Mouse (Mus musculus): ENCODE results near the gene Nek7.

The Nek7 gene

GRCm38 (mm10) chr1:138571038-138571441, 48.9 kb downstream of the Nek7 start:
- no peak for DNase-seq (ENCODE audit: low spot score in 2 of 2)

DNA sequence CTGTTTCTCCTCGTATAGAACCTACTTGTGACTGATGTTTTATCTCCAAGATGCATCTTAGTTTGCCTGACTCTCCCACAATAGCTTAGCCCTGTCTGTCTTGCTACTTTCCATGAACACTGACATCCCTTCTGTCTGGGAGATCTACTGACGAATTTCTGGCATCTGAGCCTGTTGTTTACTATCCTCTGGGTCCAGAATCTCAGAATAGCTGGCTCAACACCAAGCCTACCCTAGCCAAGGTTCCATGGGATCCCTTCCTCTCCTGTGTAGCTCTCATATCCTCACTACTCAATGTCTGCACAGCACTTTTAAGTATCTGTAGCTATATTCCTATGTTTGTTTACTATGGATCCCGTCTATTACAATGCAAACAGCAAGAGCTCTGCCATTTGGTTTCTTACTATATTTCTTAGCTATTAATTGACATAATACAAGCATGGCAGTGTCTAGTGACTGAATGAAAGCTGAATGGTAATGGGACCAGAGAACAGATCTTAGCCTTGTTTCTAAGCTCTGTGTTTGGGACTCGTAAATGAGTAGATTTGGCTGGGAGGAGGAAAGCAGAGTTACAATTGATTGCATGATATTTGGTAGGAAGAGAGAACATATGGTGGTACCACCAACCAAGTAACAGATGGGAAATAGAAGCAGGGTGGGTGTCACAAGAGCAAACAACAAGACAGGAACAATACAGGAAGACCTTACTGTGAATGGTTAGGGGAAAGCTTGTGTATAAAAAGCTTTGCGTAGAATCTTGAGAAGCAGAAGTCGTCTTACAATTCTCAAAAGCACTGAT, 51.3 kb downstream of the Nek7 start:
- DNase-seq (ENCODE audit: low spot score in 2 of 2), result no peak

DNA sequence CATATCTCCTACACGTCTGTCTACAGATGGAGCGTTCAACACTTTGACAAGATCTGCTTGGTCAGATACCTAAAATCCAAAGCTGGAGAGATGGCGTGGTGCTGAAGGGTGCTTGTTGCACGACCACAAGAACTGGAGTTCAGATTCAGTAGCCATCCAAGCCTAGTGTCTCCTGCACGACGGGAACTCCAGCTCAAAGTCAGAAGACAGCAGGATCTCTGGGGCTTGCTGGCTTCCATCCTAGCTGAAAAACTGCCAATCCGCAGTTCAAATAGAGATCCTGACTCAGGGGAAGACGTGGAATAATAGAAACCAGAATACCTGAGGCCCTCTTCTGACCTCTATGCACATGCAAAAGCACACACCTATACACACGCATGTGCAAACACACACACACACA, 52.0 kb downstream of the Nek7 start:
- DNase-seq (ENCODE audit: low spot score in 2 of 2), result no peak

- no peak for DNase-seq (ENCODE audit: low spot score in 2 of 2)
Measured at GRCm38 (mm10) chr1:138564677-138565076, 55.3 kb downstream of the Nek7 start.

DNA sequence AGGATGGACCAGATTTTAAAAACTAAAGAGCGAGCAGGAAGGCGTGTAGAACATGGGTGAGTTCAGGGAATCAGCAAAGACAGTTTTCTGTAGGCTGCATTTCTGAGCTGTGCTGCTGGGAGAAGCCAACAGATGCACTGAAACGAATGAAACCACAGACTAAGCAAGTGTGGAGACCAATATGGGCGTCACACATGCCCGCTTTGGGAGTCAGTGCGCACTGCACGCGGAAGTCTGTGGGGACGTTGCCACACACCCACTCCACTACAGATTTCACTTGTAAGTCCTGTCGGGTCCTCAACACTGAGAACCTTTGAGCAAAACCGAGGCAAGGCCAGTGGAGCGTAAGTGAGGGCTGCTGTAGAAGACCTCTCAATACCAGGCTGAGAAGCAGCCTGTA, 59.2 kb downstream of the Nek7 start:
- DNase-seq (ENCODE audit: low spot score in 2 of 2), result no peak

DNA sequence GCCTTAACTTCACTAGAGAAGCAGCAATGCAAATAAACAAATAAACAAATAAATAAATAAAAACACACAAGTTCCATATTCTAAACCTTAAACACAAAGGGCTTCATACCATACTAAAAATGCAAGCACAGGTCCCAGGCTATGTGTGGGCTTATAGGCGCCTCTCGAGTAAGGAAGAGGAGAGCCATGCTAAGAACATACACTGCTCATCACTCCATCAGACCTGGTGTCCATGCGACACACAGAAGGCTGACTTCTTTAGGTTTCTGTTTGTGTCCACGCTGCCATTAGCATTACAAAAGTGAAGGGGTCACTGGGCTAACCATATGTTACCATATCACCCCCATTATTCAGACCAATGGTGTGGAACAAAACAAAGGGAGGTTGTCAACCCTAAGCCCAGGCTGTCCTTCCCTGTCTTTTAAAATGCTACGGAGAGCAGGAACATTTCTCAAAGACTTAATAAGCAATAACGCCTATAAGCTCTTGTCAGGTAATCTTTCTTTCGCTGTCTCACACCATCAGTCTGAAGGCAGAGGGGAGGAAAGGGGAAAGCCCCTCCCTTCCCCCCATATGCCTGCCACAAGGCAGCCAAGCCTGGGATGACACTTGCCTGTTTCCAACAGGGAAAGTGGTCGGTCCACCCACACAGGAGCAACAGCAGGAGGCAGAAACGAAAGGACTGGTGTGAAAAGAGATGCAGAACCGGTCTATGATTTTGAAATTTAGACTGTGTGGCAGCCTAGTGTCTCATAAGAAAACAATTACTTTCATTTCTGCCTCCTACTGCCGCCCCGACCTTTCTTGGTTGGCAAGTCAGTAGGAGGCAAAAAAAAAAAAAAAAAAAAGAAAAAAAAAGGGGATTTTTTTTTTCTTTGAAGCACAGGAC, 60.5 kb downstream of the Nek7 start:
- DNase-seq (ENCODE audit: low spot score in 2 of 2), result no peak

DNA sequence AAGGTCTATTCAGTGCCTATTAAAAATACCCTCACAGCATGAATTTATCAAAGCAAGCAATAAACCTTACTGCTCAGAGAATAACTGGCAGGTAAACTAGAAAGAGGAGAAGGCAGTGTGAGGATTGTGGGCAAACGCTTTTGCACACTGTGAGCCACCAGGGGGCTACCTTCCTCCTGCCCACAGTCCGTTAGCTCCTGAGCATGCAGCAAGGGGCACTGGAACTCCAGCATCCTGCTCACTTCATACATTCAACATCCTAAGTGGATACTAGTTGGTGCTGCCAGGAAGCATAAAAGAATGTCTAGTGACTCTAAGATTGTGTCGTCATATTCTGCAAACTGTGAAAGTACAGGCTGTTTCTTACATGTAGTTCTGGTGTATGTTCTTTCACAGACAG, 61.6 kb downstream of the Nek7 start:
- DNase-seq (ENCODE audit: low spot score in 2 of 2), result no peak

DNA sequence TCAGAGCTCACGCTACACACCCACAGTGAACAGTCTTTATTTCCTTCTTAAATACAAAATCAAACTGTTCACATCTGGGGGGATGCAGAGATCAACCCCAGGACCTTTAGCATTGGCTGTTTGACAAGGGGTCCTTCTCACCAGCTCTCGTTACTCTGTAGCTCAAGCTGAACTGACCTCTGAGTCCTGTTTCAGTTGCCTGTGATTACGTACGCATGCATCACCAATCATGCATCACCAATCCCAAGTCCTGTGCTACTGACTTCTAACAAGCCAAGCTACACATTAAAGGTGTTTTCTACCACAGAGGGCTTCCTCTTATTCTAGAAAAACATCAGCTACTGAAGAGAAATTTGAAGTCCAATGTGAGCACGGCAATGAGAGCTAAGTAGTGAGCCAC, 65.0 kb downstream of the Nek7 start:
- no peak for DNase-seq (ENCODE audit: low spot score in 2 of 2)

- no peak for DNase-seq (ENCODE audit: low spot score in 2 of 2)
Measured at GRCm38 (mm10) chr1:138550184-138550583, 69.8 kb downstream of the Nek7 start.

GRCm38 (mm10) chr1:138542170-138542515, 77.8 kb downstream of the Nek7 start:
- no peak for DNase-seq (ENCODE audit: low spot score in 2 of 2)

DNA sequence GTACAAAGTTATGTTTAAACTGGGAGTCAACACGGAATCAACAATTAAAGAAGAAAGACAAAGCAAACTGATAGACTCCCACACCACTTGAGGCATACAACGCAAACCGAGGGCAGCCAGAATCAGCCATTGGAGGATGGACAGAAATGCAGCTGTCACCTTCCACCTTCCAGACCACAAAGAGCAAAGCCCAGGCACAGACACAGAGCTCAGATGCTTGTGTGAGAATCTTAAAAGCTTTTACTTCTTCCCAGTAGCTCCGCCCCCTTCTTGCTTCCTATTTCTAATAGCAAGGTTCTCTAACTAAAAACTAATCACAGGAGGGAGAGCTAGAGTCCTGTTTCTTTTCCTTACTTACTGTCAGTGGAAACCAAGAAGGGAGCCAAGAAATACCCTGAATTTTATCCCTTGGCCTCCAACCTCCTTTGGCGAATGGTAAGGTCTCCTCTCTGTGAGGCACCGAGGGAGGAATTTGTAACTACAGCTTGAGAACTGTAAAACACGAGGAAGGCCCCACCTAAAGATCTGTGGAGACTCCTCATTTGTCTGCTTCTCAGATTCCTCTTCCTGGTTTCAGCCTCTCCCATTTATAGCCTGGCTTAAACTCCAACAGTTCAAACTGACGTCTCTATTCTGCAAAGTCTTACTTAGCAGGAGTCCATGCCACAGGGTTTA, 78.3 kb downstream of the Nek7 start:
- DNase-seq (ENCODE audit: low spot score in 2 of 2), result no peak

DNA sequence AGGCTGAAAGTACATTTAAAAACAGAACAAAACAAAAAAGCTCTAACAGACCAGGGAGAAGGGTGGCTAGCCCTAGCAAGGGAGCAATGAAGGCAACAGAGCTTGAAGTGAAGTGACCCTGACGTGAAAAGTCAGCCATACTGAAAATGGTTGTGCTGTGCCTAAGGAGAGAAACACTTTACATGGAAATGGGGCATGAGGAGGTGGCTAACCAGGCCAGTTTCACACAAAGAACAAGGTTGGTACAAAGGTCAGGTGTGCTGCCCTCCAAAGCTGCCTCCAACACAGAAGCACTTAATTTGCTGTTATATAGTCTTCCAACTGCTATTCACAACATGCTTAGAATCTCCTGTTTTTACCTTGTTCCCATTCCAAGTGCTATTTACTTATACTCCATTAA, 80.2 kb downstream of the Nek7 start:
- DNase-seq (ENCODE audit: low spot score in 2 of 2), result no peak

GRCm38 (mm10) chr1:138538217-138538616, 81.7 kb downstream of the Nek7 start:
- no peak for DNase-seq (ENCODE audit: low spot score in 2 of 2)

GRCm38 (mm10) chr1:138535758-138536574, 84.0 kb downstream of the Nek7 start:
- DNase-seq (ENCODE audit: low spot score in 2 of 2), result no peak

GRCm38 (mm10) chr1:138530604-138531003, 89.3 kb downstream of the Nek7 start:
- DNase-seq (ENCODE audit: low spot score in 2 of 2), result no peak

DNA sequence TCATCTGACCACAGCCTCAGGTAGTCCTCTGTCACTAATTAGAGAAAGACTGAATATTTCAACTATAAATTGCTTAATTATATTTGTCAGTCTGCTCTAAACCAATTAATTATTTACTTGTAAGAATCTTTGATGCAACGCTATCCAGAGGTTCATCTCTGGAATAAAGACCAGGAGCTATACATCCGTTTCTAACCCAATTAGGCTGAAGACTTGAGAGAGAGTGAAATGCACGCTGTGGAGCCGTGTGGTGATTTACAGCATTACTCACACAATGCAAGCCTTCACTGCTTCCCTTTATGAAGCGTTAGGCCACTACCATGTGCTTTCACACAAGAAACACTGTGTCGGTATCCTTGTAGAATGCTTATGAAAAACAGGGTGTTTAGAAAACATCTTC, 96.0 kb downstream of the Nek7 start:
- no peak for DNase-seq (ENCODE audit: low spot score in 2 of 2)

- DNase-seq (ENCODE audit: low spot score in 2 of 2), result no peak
Measured at GRCm38 (mm10) chr1:138518235-138518634, 101.7 kb downstream of the Nek7 start.

- no peak for DNase-seq (ENCODE audit: low spot score in 2 of 2)
Measured at GRCm38 (mm10) chr1:138517360-138518099, 102.4 kb downstream of the Nek7 start.

- DNase-seq (ENCODE audit: low spot score in 2 of 2), result no peak
Measured at GRCm38 (mm10) chr1:138516946-138517345, 103.0 kb downstream of the Nek7 start.

- DNase-seq (ENCODE audit: low spot score in 2 of 2), result no peak
Measured at GRCm38 (mm10) chr1:138515362-138515761, 104.6 kb downstream of the Nek7 start.

DNA sequence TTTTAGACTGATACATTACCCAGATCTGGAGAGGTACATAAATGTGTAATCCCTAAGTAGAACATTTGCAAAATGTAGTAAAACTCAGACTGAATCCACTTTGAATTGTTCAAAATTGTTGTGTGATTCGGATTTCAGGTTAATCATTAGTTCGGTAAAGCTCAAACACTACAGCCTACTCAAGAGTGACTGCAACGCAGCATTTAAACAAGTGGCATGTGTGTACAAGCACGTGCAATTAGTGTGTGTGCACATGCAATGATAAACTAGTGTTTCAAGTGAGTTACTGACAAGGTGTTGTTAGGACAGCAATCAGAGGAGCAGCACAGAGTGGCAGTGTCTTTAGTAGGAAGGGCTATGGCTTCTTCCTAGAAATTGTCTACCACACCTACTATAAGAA, 106.0 kb downstream of the Nek7 start:
- no peak for DNase-seq (ENCODE audit: low spot score in 2 of 2)

Data from cerebellum, postnatal 4 days (tissue).